In genomic region chr11:115107403-115107916, GRCm38 (mm10) we compare ENCODE assay signal across 1 mouse cellular context.
TF ChIP-seq lines count a peak whose summit lies in the region.

No protein-coding gene starts in this region.

TF ChIP-seq in CH12.LX, 34 proteins besides CTCF, POLR2A, EP300 and RAD21:
- TF ChIP-seq ETS1 (conservative IDR thresholded peaks at IDR 0.05; ENCODE audit: low read depth, low read length) (no peak), SIN3A (IDR thresholded peaks at IDR 0.05; ENCODE audit: low read length) (no peak), ZKSCAN1 (IDR thresholded peaks at IDR 0.05; ENCODE audit: borderline replicate concordance, low read depth, low read length) (no peak), JUN (IDR thresholded peaks at IDR 0.05; ENCODE audit: insufficient read depth, low read depth, low read length) (no peak), ZMIZ1 (IDR thresholded peaks at IDR 0.05; ENCODE audit: low read depth, low read length) (no peak), IRF4 (IDR thresholded peaks at IDR 0.05; ENCODE audit: low read depth, low read length) (no peak), USF2 (conservative IDR thresholded peaks at IDR 0.05; ENCODE audit: low read depth, low read length) (no peak)
